Mouse (Mus musculus) lung, embryonic 14.5 days (tissue): ENCODE measurements at regions not wholly inside any gene's neighbourhood (a gene's known extent, or its start where the extent isn't known, plus 50 kb on each side); places are given as distances from the start of the nearest gene placed in this dataset.

Experiments
- ATAC-seq: fragments of 200-750 bp; cut with Nextera tagmentation; 2 replicates; pipeline ENCODE4 v1.8.0; 2017; ENCODE audit warnings: mild to moderate bottlenecking, moderate TSS enrichment, moderate library complexity; ENCODE audit not compliant: insufficient read depth
- DNase-seq: peaks from one replicate; pipeline ENCODE4 v3.0.0-alpha.2; 2015
- H3K27ac ChIP-seq: fragments of 300-500 bp; sonication (generic); 2 replicates; pipeline ENCODE4 v1.5.1; 2014; ENCODE audit warnings: low read depth, mild to moderate bottlenecking, moderate library complexity
- H3K27me3 ChIP-seq: fragments of 300-500 bp; sonication (generic); 2 replicates; pipeline ENCODE4 v1.6.1; 2014; ENCODE audit warnings: low read length, control low read depth; ENCODE audit not compliant: insufficient read depth
- H3K36me3 ChIP-seq: fragments of 300-500 bp; sonication (generic); 2 replicates; pipeline ENCODE4 v1.6.1; 2014; ENCODE audit warnings: control low read depth; ENCODE audit not compliant: insufficient read depth
- H3K4me1 ChIP-seq: fragments of 300-500 bp; sonication (generic); 2 replicates; pipeline ENCODE4 v1.6.1; 2014; ENCODE audit warnings: antibody characterized with exemption, control low read depth; ENCODE audit not compliant: insufficient read depth
- H3K4me2 ChIP-seq: fragments of 300-500 bp; sonication (generic); 2 replicates; pipeline ENCODE4 v1.6.1; 2014; ENCODE audit warnings: mild to moderate bottlenecking
- H3K4me3 ChIP-seq: fragments of 300-500 bp; sonication (generic); 2 replicates; pipeline ENCODE4 v1.5.1; 2014; ENCODE audit warnings: low read depth, low read length
- H3K9ac ChIP-seq: fragments of 300-500 bp; sonication (generic); 2 replicates; pipeline ENCODE4 v1.6.1; 2014
- H3K9me3 ChIP-seq: fragments of 300-500 bp; sonication (generic); 2 replicates; pipeline ENCODE4 v1.6.1; 2016; ENCODE audit warnings: low read depth, low read length, control low read depth
- CTCF ChIP-seq: IDR thresholded peaks from 2 replicates; pipeline ENCODE4 v1.5.1; 2016; ENCODE audit warnings: antibody characterized with exemption, low read depth
- WGBS: fragments of 180-500 bp; shearing (Covaris S2); extraction: QIAGEN DNeasy Blood & Tissue Kit; methylation state at CpG from one replicate; pipeline ENCODE4 v1.1.7; 2014; 5-methylcytosine and 5-hydroxymethylcytosine counted together

- WGBS = 14% methylated on average over 20 of the region's 20 CpGs
- Histone ChIP-seq H3K4me3 (no peak overlapping the region), H3K4me2 (peak overlapping the region; percentile 47), H3K36me3 (no peaks in the 10 kb centered on the region), H3K27me3 (no peaks in the 10 kb centered on the region), H3K27ac (peak overlapping the region; percentile 65), H3K9me3 (no peaks in the 10 kb centered on the region), H3K4me1 (peaks cover 8% of the 10 kb centered on the region; the same call in 1 of the 2 replicates), H3K9ac (no peak overlapping the region)
- TF ChIP-seq CTCF = peak; percentile 17; the same call in 1 of the 2 replicates
- ATAC-seq (peak; percentile 83; the same call in 1 of the 2 replicates), DNase-seq (peak; percentile 84)
Observed at GRCm38 (mm10) chr4:87401316-87402172, 171.3 kb upstream of the Slc24a2 start.

- no peak overlapping the region for H3K4me2 ChIP-seq
- no peak for ATAC-seq
- no peak overlapping the region for H3K9ac ChIP-seq
- H3K27ac ChIP-seq = no peak overlapping the region
- H3K27me3 ChIP-seq = no peaks in the 10 kb centered on the region
- no peak for DNase-seq
- 0 out of 2 replicates have a peak, but pooled peaks cover 4% of the 10 kb centered on the region for H3K4me1 ChIP-seq
- H3K9me3 ChIP-seq = no peaks in the 10 kb centered on the region
- no peak overlapping the region for H3K4me3 ChIP-seq
- no peaks in the 10 kb centered on the region for H3K36me3 ChIP-seq
- 75% methylated on average over 3 of the region's 3 CpGs for WGBS
- no peak for TF ChIP-seq CTCF
Observed at GRCm38 (mm10) chr4:87386835-87387234, 156.6 kb upstream of the Slc24a2 start.

GRCm38 (mm10) chr4:87386271-87386670 lies 156.0 kb upstream of the Slc24a2 start:
- Histone ChIP-seq H3K4me2 (no peak overlapping the region), H3K4me3 (no peak overlapping the region), H3K9ac (no peak overlapping the region), H3K27me3 (no peaks in the 10 kb centered on the region), H3K36me3 (no peaks in the 10 kb centered on the region), H3K4me1 (0 out of 2 replicates have a peak, but pooled peaks cover 4% of the 10 kb centered on the region), H3K9me3 (no peaks in the 10 kb centered on the region), H3K27ac (no peak overlapping the region)
- no peak for ATAC-seq
- WGBS = 76% methylated on average over 9 of the region's 9 CpGs
- no peak for TF ChIP-seq CTCF
- DNase-seq = no peak

- Histone ChIP-seq H3K4me3 (no peak overlapping the region), H3K4me2 (peak overlapping the region; percentile 39), H3K27ac (0 out of 2 replicates have a peak overlapping the region, but pooled peaks have one; percentile 36), H3K36me3 (no peaks in the 10 kb centered on the region), H3K9me3 (no peaks in the 10 kb centered on the region), H3K27me3 (no peaks in the 10 kb centered on the region), H3K4me1 (0 out of 2 replicates have a peak, but pooled peaks cover 4% of the 10 kb centered on the region), H3K9ac (no peak overlapping the region)
- 13% methylated on average over 7 of the region's 7 CpGs for WGBS
- ATAC-seq (peak; percentile 54; the same call in 1 of the 2 replicates), DNase-seq (peak; percentile 54)
- TF ChIP-seq CTCF = no peak
Observed at GRCm38 (mm10) chr4:87385221-87385739, 155.0 kb upstream of the Slc24a2 start.

GRCm38 (mm10) chr4:87384469-87385044 lies 154.3 kb upstream of the Slc24a2 start:
- no peak for TF ChIP-seq CTCF
- ATAC-seq = peak; percentile 17; the same call in 1 of the 2 replicates
- H3K9me3 ChIP-seq = no peaks in the 10 kb centered on the region
- 0 out of 2 replicates have a peak overlapping the region, but pooled peaks have one; percentile 36 for H3K27ac ChIP-seq
- DNase-seq = peak; percentile 53
- no peaks in the 10 kb centered on the region for H3K36me3 ChIP-seq
- H3K4me2 ChIP-seq = no peak overlapping the region
- 0 out of 2 replicates have a peak, but pooled peaks cover 4% of the 10 kb centered on the region for H3K4me1 ChIP-seq
- no peak overlapping the region for H3K4me3 ChIP-seq
- no peaks in the 10 kb centered on the region for H3K27me3 ChIP-seq
- no peak overlapping the region for H3K9ac ChIP-seq
- WGBS = 19% methylated on average over 6 of the region's 6 CpGs

GRCm38 (mm10) chr4:87380716-87381115 lies 150.4 kb upstream of the Slc24a2 start:
- no peak for ATAC-seq
- WGBS = 44% methylated on average over 5 of the region's 5 CpGs
- Histone ChIP-seq H3K4me2 (no peak overlapping the region), H3K4me3 (no peak overlapping the region), H3K9me3 (no peaks in the 10 kb centered on the region), H3K27me3 (no peaks in the 10 kb centered on the region), H3K9ac (no peak overlapping the region), H3K4me1 (0 out of 2 replicates have a peak, but pooled peaks cover 6% of the 10 kb centered on the region), H3K36me3 (no peaks in the 10 kb centered on the region), H3K27ac (no peak overlapping the region)
- DNase-seq = no peak
- no peak for TF ChIP-seq CTCF
